Mouse (Mus musculus): ENCODE results near the gene Nxph4.

DNA sequence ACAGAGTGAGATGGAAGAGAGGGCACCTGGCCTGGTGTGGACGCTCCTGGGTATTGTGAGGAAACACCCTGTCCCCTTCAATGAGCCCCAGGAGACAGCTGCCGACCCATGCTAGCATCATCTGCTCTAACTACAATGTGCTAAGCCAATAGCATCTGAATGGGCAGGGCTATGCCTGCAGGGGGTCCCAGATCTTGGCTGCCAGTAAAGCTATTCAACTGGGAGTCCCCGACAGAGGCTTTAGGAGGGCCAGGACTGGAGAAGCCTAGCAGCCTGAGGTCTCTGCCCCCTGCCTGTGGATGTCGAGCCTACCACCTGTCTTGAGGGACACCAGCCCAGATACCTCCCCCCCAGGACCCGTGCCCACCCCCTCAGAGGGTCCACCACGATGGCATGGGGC is 8.4 kb upstream of the Nxph4 start:
- TF ChIP-seq CTCF (IDR thresholded peaks at IDR 0.05) (no peak), EP300 (IDR thresholded peaks at IDR 0.05) (no peak)
